Comparison of ENCODE assay signal across 10 mouse cellular contexts in genomic region chr17:56754271-56755185, GRCm38 (mm10). TPM values are rescaled to one million over a fixed set of nuclear protein-coding genes. Genes with fewer than 3 reads are reported as not detected.
DNase-seq lines count a peak whose midpoint lies in the region; ATAC-seq and TF ChIP-seq lines count a peak whose summit lies in the region.
"Had no signal": no experiment of that assay in that cellular context is flagged by ENCODE, and none has a peak within 500 bp of the region (broad histone marks: within the 10 kb centered on the region; RNA-seq: fewer than 3 reads in every experiment).

No protein-coding gene starts in this region.

- H3K9me3 ChIP-seq in heart, embryonic 14.5 days (ENCODE audit: control insufficient read depth, low read length), result 0 out of 2 replicates have a peak, but pooled peaks cover 2% of the 10 kb centered on the region
- peaks cover 3% of the 10 kb centered on the region; the same call in 1 of the 2 replicates for H3K9me3 ChIP-seq in limb, embryonic 11.5 days (ENCODE audit: control insufficient read depth, low read length)

- peak overlapping the region in 1 of 2 experiments; percentile 4; a peak in 1 of 4 replicates for H3K4me3 ChIP-seq in heart, embryonic 14.5 days (ENCODE audit: control insufficient read depth in 1 of 2, insufficient read depth in 1 of 2, low read depth in 1 of 2, low read length in 2 of 2)
- H3K4me3 ChIP-seq in testis, adult 2 months (ENCODE audit: control insufficient read depth, low read depth, low read length), result peak overlapping the region; percentile 72
- H3K4me3 ChIP-seq in limb, embryonic 11.5 days (ENCODE audit: low read depth, low read length), result 0 out of 2 replicates have a peak overlapping the region, but pooled peaks have one; percentile 8

- H3K27ac ChIP-seq in heart, embryonic 14.5 days (replicated peaks in 1 of 2; ENCODE audit: control insufficient read depth in 1 of 2, insufficient read depth in 1 of 2, low read depth in 2 of 2, low read length in 2 of 2), result no peak overlapping the region
- H3K27ac ChIP-seq in testis, adult 2 months (ENCODE audit: control insufficient read depth, insufficient read depth, low read depth, low read length), result no peak overlapping the region
- H3K27ac ChIP-seq in limb, embryonic 11.5 days (replicated peaks; ENCODE audit: low read depth, low read length), result no peak overlapping the region

- TF ChIP-seq POLR2A in testis, adult 2 months (IDR thresholded peaks at IDR 0.05; ENCODE audit: control insufficient read depth, low read depth, low read length), result peak; percentile 49; the same call in 1 of the 2 replicates

- no peak overlapping the region for H3K9ac ChIP-seq in heart, embryonic 14.5 days (ENCODE audit: low read length)
- no peak overlapping the region; the same call in 1 of the 2 replicates for H3K9ac ChIP-seq in limb, embryonic 11.5 days (ENCODE audit: low read length)

- ATAC-seq in heart, embryonic 14.5 days (ENCODE audit: insufficient number of reproducible peaks, insufficient read depth, low FRiP score, low read depth), result no peak
- no peak for ATAC-seq in limb, embryonic 11.5 days (ENCODE audit: insufficient number of reproducible peaks, low FRiP score, low TSS enrichment, low read depth)
- ATAC-seq in activated CD4-positive, CD25-positive, alpha-beta regulatory T cell, adult 4 months, result no peak
- ATAC-seq: CD4-positive, CD25-positive, alpha-beta regulatory T cell, adult 4 months had no signal

- H3K36me3 ChIP-seq in heart, embryonic 14.5 days (ENCODE audit: control insufficient read depth, insufficient read depth, low read length), result no peaks in the 10 kb centered on the region
- H3K36me3 ChIP-seq in testis, adult 2 months (ENCODE audit: control insufficient read depth, insufficient read depth, low read length), result no peaks in the 10 kb centered on the region
- H3K36me3 ChIP-seq in limb, embryonic 11.5 days (ENCODE audit: control insufficient read depth, insufficient read depth, low read length), result no peaks in the 10 kb centered on the region

- H3K4me2 ChIP-seq in heart, embryonic 14.5 days (ENCODE audit: low read length), result 0 out of 2 replicates have a peak overlapping the region, but pooled peaks have one; percentile 4
- H3K4me2 ChIP-seq in limb, embryonic 11.5 days (ENCODE audit: low read depth, severe bottlenecking), result 0 out of 2 replicates have a peak overlapping the region, but pooled peaks have one; percentile 4

- WGBS in heart, embryonic 14.5 days, result 12% methylated on average over 36 of the region's 36 CpGs
- whole genome bisulfite sequencing in limb, embryonic 11.5 days, result 14% methylated on average over 36 of the region's 36 CpGs

- peaks cover 3 to 10% of the 10 kb centered on the region in 2 experiments; a peak in 3 of 4 replicates for H3K4me1 ChIP-seq in heart, embryonic 14.5 days (ENCODE audit: control insufficient read depth in 2 of 2, insufficient read depth in 2 of 2, low read length in 2 of 2)
- H3K4me1 ChIP-seq in testis, adult 2 months (ENCODE audit: control insufficient read depth, insufficient read depth, low read length), result peaks cover 43% of the 10 kb centered on the region
- H3K4me1 ChIP-seq in limb, embryonic 11.5 days (ENCODE audit: control insufficient read depth, insufficient read depth, low read length), result peaks cover 25% of the 10 kb centered on the region; the same call in 1 of the 2 replicates

- H3K27me3 ChIP-seq in heart, embryonic 14.5 days (ENCODE audit: control insufficient read depth, insufficient read depth, low read length), result peaks cover 78% of the 10 kb centered on the region
- no peaks in the 10 kb centered on the region for H3K27me3 ChIP-seq in testis, adult 2 months (ENCODE audit: control insufficient read depth, insufficient read depth, low read length)
- peaks cover 60% of the 10 kb centered on the region for H3K27me3 ChIP-seq in limb, embryonic 11.5 days (ENCODE audit: control insufficient read depth, insufficient read depth, low read length)

- TF ChIP-seq CTCF in testis, adult 2 months (IDR thresholded peaks at IDR 0.05; ENCODE audit: control insufficient read depth, insufficient read depth, insufficient replicate concordance, low read depth, low read length), result no peak

- no peak for DNase-seq in heart, adult 8-10 months (ENCODE audit: low spot score)
- DNase-seq in testis, postnatal 14 days (ENCODE audit: low spot score), result no peak
- no peak for DNase-seq in limb, embryonic 11.5 days (ENCODE audit: low spot score)
- DNase-seq in thymus, postnatal 25 days, result peak; percentile 27
- DNase-seq in spleen, adult 18-20 months, result no peak
- DNase-seq: adrenal gland, adult 8-10 months had no signal

RNA-seq across cellular contexts. Expression of gene Nrtn, which starts 2.8 kb away (rescaled TPM):
- polyA plus RNA-seq in heart, embryonic 14.5 days (2014; fragmentation: Nextera tagmentation; extraction: Ambion mirVana), result 31.0 and 31.5 TPM in 2 replicates
- total RNA-seq in heart, adult 8-10 months (2022), result 10 to 100 TPM; 22.4 to 26.7 (median 24.6) TPM
- 7.8 and 9.2 TPM in 2 replicates for polyA plus RNA-seq in testis, adult 2 months (2012; rRNA removed)
- polyA plus RNA-seq in limb, embryonic 11.5 days (2014; fragmentation: Nextera tagmentation; extraction: Ambion mirVana), result 19.0 and 19.9 TPM in 2 replicates
- not detected for polyA plus RNA-seq in activated CD4-positive, CD25-positive, alpha-beta regulatory T cell, adult 4 months (2017; shearing (Covaris generic))
- polyA plus RNA-seq: CD4-positive, CD25-positive, alpha-beta regulatory T cell, adult 4 months had no signal

RNA-seq across cellular contexts. Expression of gene Dus3l, which starts 10.0 kb away (rescaled TPM):
- polyA plus RNA-seq in heart, embryonic 14.5 days (2014; fragmentation: Nextera tagmentation; extraction: Ambion mirVana), result 28.8 and 31.3 TPM in 2 replicates
- total RNA-seq in heart, adult 8-10 months (2022), result 10 to 100 TPM; 15.6 to 18.5 (median 16.6) TPM
- polyA plus RNA-seq in testis, adult 2 months (2012; rRNA removed), result 29.7 and 31.3 TPM in 2 replicates
- polyA plus RNA-seq in limb, embryonic 11.5 days (2014; fragmentation: Nextera tagmentation; extraction: Ambion mirVana), result 37.3 and 38.2 TPM in 2 replicates
- polyA plus RNA-seq in activated CD4-positive, CD25-positive, alpha-beta regulatory T cell, adult 4 months (2017; shearing (Covaris generic)), result 10 to 100 TPM; 24.3 to 32.7 TPM

RNA-seq across cellular contexts. Expression of gene Prr22, which starts 15.5 kb away (rescaled TPM):
- 0.96 and 1.2 TPM in 2 replicates for polyA plus RNA-seq in heart, embryonic 14.5 days (2014; fragmentation: Nextera tagmentation; extraction: Ambion mirVana)
- under 1 TPM; 0.31 to 0.60 (median 0.43) TPM for total RNA-seq in heart, adult 8-10 months (2022)
- polyA plus RNA-seq in testis, adult 2 months (2012; rRNA removed), result 158 and 194 TPM in 2 replicates
- 1.2 TPM in 2 replicates for polyA plus RNA-seq in limb, embryonic 11.5 days (2014; fragmentation: Nextera tagmentation; extraction: Ambion mirVana)
- polyA plus RNA-seq in activated CD4-positive, CD25-positive, alpha-beta regulatory T cell, adult 4 months (2017; shearing (Covaris generic)), result under 1 TPM; 0.33 to 0.74 TPM

RNA-seq across cellular contexts. Expression of gene Vmac, which starts 36.7 kb away (rescaled TPM):
- polyA plus RNA-seq in heart, embryonic 14.5 days (2014; fragmentation: Nextera tagmentation; extraction: Ambion mirVana), result 17.7 TPM in 2 replicates
- total RNA-seq in heart, adult 8-10 months (2022), result 1 to 10 TPM; 3.2 to 7.1 (median 6.0) TPM
- polyA plus RNA-seq in testis, adult 2 months (2012; rRNA removed), result 9.2 and 12.4 TPM in 2 replicates
- polyA plus RNA-seq in limb, embryonic 11.5 days (2014; fragmentation: Nextera tagmentation; extraction: Ambion mirVana), result 19.7 and 21.1 TPM in 2 replicates
- polyA plus RNA-seq in activated CD4-positive, CD25-positive, alpha-beta regulatory T cell, adult 4 months (2017; shearing (Covaris generic)), result 1 to 10 TPM; 6.0 TPM

RNA-seq across cellular contexts. Expression of gene Ndufa11, which starts 37.0 kb away (rescaled TPM):
- polyA plus RNA-seq in heart, embryonic 14.5 days (2014; fragmentation: Nextera tagmentation; extraction: Ambion mirVana), result 1,100 and 1,119 TPM in 2 replicates
- total RNA-seq in heart, adult 8-10 months (2022), result 100 to 1,000 TPM; 804 to 980 (median 857) TPM
- polyA plus RNA-seq in testis, adult 2 months (2012; rRNA removed), result 135 and 159 TPM in 2 replicates
- 413 and 428 TPM in 2 replicates for polyA plus RNA-seq in limb, embryonic 11.5 days (2014; fragmentation: Nextera tagmentation; extraction: Ambion mirVana)
- 100 to 1,000 TPM; 272 to 279 TPM for polyA plus RNA-seq in activated CD4-positive, CD25-positive, alpha-beta regulatory T cell, adult 4 months (2017; shearing (Covaris generic))

Comparison
In these comparisons a context has a peak if more than half of its experiments do, and no peak if none do; other contexts are left out.
1. RNA of gene Prr22, which starts 15.5 kb away (polyA plus RNA-seq): 158 to 194 TPM in testis, adult 2 months; 1.2 TPM in limb, embryonic 11.5 days, 0.96 to 1.2 TPM in heart, embryonic 14.5 days and 0.33 to 0.74 TPM in activated CD4-positive, CD25-positive, alpha-beta regulatory T cell, adult 4 months; every median in the first group is over 10 times any median in the second.